Mouse (Mus musculus) heart, embryonic 10.5 days (tissue): ENCODE results near the gene Keap1. TPM values are rescaled to one million over a fixed set of nuclear protein-coding genes. Genes with fewer than 3 reads are reported as not detected.

Experiments used
- DNase-seq: peaks from one replicate; pipeline ENCODE4 v3.0.0-alpha.2; 2017; ENCODE audit warnings: low spot score
- H3K27ac ChIP-seq: fragments of 300-500 bp; sonication (generic); 2 replicates; pipeline ENCODE4 v1.5.1; 2016; ENCODE audit warnings: mild to moderate bottlenecking
- H3K27me3 ChIP-seq: fragments of 300-500 bp; sonication (generic); 2 replicates; pipeline ENCODE4 v1.6.1; 2016; ENCODE audit warnings: mild to moderate bottlenecking; ENCODE audit not compliant: poor library complexity, insufficient read depth, severe bottlenecking
- H3K36me3 ChIP-seq: fragments of 300-500 bp; sonication (generic); 2 replicates; pipeline ENCODE4 v1.6.1; 2016; ENCODE audit warnings: mild to moderate bottlenecking, moderate library complexity
- H3K4me1 ChIP-seq: fragments of 300-500 bp; sonication (generic); 2 replicates; pipeline ENCODE4 v1.6.1; 2016; ENCODE audit warnings: mild to moderate bottlenecking
- H3K4me3 ChIP-seq: fragments of 300-500 bp; sonication (generic); 2 replicates; pipeline ENCODE4 v1.5.1; 2016; ENCODE audit warnings: mild to moderate bottlenecking, moderate library complexity
- H3K9me3 ChIP-seq: fragments of 300-500 bp; sonication (generic); 2 replicates; pipeline ENCODE4 v1.6.1; 2016; ENCODE audit warnings: mild to moderate bottlenecking, moderate library complexity
- WGBS: fragments of 180-500 bp; shearing (Covaris S2); methylation state at CpG from one replicate; pipeline ENCODE4 v1.1.7; 2016; 5-methylcytosine and 5-hydroxymethylcytosine counted together
- polyA plus RNA-seq: library from polyadenylated mRNA; unstranded; fragments of >200 nt; fragmentation: Nextera tagmentation; extraction: Ambion mirVana; gene quantifications from 2 replicates; pipeline ENCODE4 v1.2.1, GENCODE M21; 2016

The Keap1 gene
- polyA plus RNA-seq, 1 experiment from 2014 or later, result 52.4 TPM

- H3K4me1 ChIP-seq, result peaks cover 42% of the 10 kb centered on the region
- peaks cover 19% of the 10 kb centered on the region for H3K27me3 ChIP-seq
- H3K36me3 ChIP-seq, result no peaks in the 10 kb centered on the region
- H3K4me3 ChIP-seq, result no peak overlapping the region
- 60% methylated on average over 4 of the region's 4 CpGs for WGBS
- DNase-seq, result no peak
- H3K9me3 ChIP-seq, result no peaks in the 10 kb centered on the region
- H3K27ac ChIP-seq, result peak overlapping the region; percentile 44; the same call in 1 of the 2 replicates
These were observed 58.8 kb downstream of the Keap1 start for GRCm38 (mm10) chr9:21180402-21180801.

Other genes starting within 250 kb of the Keap1 start
- 157 and 162 TPM in 2 replicates for gene Mrpl4, start 236.6 kb downstream of the Keap1 start, polyA plus RNA-seq
- gene Icam1, start 223.4 kb downstream of the Keap1 start, polyA plus RNA-seq, result 7.7 and 9.7 TPM in 2 replicates
- 15.2 and 19.9 TPM in 2 replicates for gene Icam4, start 210.0 kb downstream of the Keap1 start, polyA plus RNA-seq
- gene Icam5, start 207.3 kb downstream of the Keap1 start, polyA plus RNA-seq, result 0.06 and 0.09 TPM in 2 replicates
- 1.0 and 1.9 TPM in 2 replicates for gene Zglp1, start 172.3 kb downstream of the Keap1 start, polyA plus RNA-seq
- 0.25 and 0.79 TPM in 2 replicates for gene Gm49373, start 166.3 kb downstream of the Keap1 start, polyA plus RNA-seq
- gene Fdx1l, start 165.7 kb downstream of the Keap1 start, polyA plus RNA-seq, result 64.6 and 79.5 TPM in 2 replicates
- gene Gm38431, start 147.4 kb downstream of the Keap1 start, polyA plus RNA-seq, result 3.2 and 3.4 TPM in 2 replicates
- 76.7 and 83.9 TPM in 2 replicates for gene Raver1, start 147.4 kb downstream of the Keap1 start, polyA plus RNA-seq
- 12.6 and 16.5 TPM in 2 replicates for gene Tyk2, start 108.1 kb downstream of the Keap1 start, polyA plus RNA-seq
- gene Cdc37, start 89.4 kb downstream of the Keap1 start, polyA plus RNA-seq, result 286 and 333 TPM in 2 replicates
- gene Pde4a, start 73.6 kb downstream of the Keap1 start, polyA plus RNA-seq, result 7.5 and 9.0 TPM in 2 replicates
- 0.46 and 0.47 TPM in 2 replicates for gene S1pr5, start 9.1 kb upstream of the Keap1 start, polyA plus RNA-seq
- gene Atg4d, start 25.9 kb upstream of the Keap1 start, polyA plus RNA-seq, result 50.6 and 57.9 TPM in 2 replicates
- 14.5 and 21.3 TPM in 2 replicates for gene Kri1, start 48.6 kb upstream of the Keap1 start, polyA plus RNA-seq
- gene Cdkn2d, start 52.0 kb upstream of the Keap1 start, polyA plus RNA-seq, result 69.0 and 93.4 TPM in 2 replicates
- 2.0 and 6.1 TPM in 2 replicates for gene Ap1m2, start 73.0 kb upstream of the Keap1 start, polyA plus RNA-seq
- gene Slc44a2, start 81.3 kb upstream of the Keap1 start, polyA plus RNA-seq, result 69.2 and 70.4 TPM in 2 replicates
- 166 and 197 TPM in 2 replicates for gene Ilf3, start 128.5 kb upstream of the Keap1 start, polyA plus RNA-seq
- gene Qtrt1, start 172.5 kb upstream of the Keap1 start, polyA plus RNA-seq, result 38.9 and 51.3 TPM in 2 replicates
- 81.6 and 92.1 TPM in 2 replicates for gene Dnm2, start 185.5 kb upstream of the Keap1 start, polyA plus RNA-seq